Mouse (Mus musculus): Measurements from ENCODE around the gene Bex6.

Gene Bex6

DNA sequence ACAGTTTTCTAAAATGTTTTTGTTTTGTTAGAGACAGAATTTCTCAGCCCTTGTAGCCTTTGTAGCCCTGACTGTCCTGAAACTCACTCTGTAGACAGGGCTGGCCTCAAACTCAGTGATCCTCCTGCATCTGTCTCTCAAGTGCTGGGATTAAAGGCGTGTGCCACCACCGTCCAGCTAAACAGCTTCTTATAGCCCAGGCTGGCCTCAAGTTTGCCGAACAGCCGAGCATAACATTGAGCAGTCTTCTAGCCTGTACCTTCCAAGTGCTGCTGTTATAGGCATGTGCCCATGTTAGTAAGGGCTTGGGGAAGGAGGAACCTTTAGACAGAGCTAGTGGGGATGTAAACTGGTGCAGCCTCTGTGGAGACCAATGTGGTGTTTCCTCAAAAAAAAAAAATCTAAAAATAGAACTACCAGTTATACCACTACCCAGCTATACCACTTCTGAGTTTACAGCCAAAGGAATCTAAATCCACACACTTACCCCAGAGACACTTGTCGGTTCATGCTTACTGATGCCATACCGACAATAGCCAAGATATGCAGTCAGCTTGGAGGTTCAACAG is at the start of gene Bex6:
Gene Bex6, plus strand, starts transcription at position 491 of the 569 bp plus-strand sequence.
- CTCF ChIA-PET = no interaction called here

DNA sequence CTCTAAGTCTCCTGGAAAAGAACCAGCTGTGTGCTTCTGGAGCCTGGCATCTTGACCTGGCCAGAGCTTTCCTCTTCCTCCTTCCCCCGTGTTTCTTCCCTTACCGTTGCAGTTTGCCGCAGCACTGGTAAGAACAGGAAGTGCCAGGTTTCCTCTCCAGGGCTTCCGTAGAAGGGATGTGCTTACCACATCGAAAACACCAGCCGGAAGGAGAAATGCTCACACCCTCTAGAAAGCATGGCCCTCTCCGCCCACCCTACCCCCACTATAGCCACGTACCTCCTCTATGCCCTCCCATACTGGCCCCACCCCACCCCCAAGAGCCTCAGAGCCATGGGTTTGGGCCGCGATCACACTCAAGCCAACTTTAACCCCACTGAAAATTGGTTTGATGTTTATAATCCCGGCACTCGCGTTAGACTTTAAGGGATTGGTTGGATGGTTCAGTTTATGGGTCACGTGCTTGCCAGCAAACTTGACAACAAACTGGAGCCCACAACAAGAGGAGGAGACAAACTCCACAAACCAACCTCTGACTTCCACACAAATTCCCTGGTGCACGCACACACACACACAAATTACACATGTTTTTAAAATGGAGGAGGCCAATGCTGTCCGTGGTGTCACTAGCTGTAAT is 49.3 kb upstream of the Bex6 start:
- ChIA-PET CTCF (interaction anchor here in 1 of 4 experiments (1.5 kb wide), 1 partner anchor 47 kb away, joined by 3 read pairs; no protein-coding TSS in a partner anchor), POLR2A (interaction anchor here in 3 of 4 experiments (0.5 to 8.3 kb wide), 13 partner anchors 9 to 171 kb away, joined by 3 to 103 read pairs (median 4); partner anchors contain the start of gene Senp5 (in 1 of the 3))

More for the DNA sequence above, at the start of gene Bex6:
- POLR2A ChIA-PET = interaction anchor here in 1 of 4 experiments (1.2 kb wide), 1 partner anchor 306 kb away, joined by 3 read pairs; no protein-coding TSS in a partner anchor

DNA sequence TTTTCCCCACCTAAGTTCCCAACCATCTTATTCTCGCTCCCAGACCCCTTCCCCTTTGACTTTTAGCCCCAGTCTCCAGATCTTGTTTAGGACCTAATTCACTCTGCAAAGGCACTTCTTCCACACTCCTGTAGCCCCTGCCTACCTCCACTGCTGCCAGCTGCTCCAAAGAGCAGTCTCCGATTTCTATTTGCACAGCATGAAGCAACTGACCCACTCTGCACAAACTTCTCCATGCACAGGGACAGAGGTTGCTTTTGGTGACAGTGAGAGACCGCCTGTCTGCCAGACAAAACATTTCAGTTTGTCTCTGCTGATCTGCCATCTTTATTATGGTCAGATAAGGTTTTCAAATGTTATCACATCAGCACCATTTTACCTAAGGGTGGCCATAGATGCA is 46.5 kb upstream of the Bex6 start:
- POLR2A ChIA-PET = interaction anchor here in 1 of 4 experiments (0.7 to 1.2 kb wide), 3 partner anchors 9 to 20 kb away, joined by 3 to 4 read pairs (median 3); no protein-coding TSS in a partner anchor

DNA sequence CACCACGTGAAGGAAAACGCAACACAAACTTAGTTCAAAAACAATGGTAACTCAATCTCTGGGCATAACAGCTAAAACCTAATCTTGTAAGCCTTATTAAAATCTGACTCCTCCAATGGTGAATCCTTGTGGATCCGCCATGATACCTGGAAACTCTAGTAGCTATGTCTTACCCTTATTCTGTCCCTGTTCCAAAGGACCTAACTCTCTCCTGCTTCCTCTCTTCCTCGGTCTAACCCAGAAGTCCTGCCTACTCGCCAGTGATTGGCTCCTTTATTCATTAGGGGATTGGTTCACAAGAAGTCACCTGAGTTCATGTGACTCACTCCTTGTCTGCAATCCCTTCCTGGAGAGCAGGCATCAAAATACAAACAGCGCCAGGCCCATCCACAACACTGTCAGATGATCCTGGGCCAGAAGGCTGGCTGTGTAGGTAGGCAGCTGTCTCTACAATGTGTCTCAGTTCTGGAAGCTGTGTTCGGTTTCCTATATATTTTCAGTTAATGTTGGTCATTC is 43.7 kb upstream of the Bex6 start:
- POLR2A ChIA-PET = interaction anchor here in 3 of 4 experiments (0.6 to 3.6 kb wide), 20 partner anchors 8 to 1980 kb away, joined by 3 to 23 read pairs (median 6); partner anchors contain the start of genes Cep19 (in 1 of the 3), Fbxo45 (in 1 of the 3), Nrros (in 1 of the 3) and Pigx (in 1 of the 3)
- CTCF ChIA-PET = interaction anchor here in 3 of 4 experiments (0.6 to 1.4 kb wide), 3 partner anchors 9 to 67 kb away, joined by 3 to 4 read pairs (median 3); no protein-coding TSS in a partner anchor

More for the DNA sequence above, 46.5 kb upstream of the Bex6 start:
- CTCF ChIA-PET = no interaction called here

DNA sequence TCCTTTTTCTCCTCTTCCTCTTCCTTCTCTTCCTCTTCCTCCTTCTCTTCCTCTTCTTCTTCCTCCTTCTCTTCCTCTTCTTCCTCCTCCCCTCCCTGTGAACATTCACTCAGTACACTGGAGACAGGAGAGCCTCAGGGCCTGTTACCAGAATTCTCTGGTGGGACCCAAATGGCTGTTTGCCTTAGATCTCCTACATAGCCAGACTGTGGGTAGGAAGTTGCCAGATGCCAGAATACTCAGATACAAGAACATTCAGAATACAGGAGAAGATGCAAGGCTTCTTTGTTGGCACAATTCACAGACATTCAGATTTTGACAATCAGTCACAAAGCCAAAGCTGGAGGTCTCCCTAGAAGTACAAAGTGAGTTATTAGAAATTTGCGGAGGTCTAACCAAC is 40.7 kb upstream of the Bex6 start:
- POLR2A ChIA-PET = interaction anchor here in 2 of 4 experiments (1.3 to 1.7 kb wide), 3 partner anchors 9 to 13 kb away, joined by 4 to 8 read pairs (median 5); no protein-coding TSS in a partner anchor
- CTCF ChIA-PET = interaction anchor here in 1 of 4 experiments (0.5 kb wide), 1 partner anchor 893 kb away, joined by 3 read pairs; no protein-coding TSS in a partner anchor

DNA sequence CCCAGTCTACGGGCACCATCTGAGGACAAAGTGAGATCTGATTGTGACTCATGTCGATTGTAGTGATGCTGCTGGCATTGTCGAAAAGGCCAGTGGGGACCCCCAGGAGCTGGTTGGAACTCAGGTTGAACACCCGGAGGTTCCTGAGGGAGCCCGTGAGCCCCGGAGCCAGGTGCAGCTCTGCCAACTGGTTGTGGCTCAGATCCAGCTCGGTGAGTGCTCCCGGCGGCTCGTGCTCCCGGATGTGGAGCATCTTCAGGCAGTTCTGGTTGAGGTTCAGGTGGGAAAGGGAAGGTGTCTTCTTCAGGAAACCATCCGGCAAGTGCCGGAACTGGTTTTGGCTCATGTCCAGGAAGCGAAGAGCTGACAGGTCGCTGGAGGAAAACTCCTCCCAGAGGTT is 35.9 kb upstream of the Bex6 start:
- POLR2A ChIA-PET = interaction anchor here in 3 of 4 experiments (0.9 to 2.2 kb wide), 12 partner anchors 8 to 188 kb away, joined by 3 to 14 read pairs (median 4); partner anchors contain the start of gene Ubxn7 (in 1 of the 3)

DNA sequence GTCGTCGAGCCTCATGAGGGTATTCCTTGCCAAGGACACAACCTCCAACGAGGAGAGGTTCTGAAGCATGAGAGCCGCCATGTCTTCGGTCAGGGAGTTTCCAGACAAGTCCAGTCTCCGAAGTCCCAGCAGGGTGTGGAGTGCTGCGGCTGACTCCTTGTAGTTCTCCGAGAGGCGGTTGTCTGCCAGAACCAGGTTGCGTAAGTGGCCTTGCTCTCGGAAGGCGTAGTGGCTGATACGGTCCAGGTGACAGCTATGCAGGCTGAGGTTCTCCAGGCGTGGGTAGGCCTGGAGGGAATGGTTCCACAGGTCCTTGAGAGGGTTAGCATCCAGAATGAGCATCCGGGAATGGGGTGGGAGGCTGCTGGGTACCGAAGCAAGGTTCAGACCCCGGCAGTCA is 35.0 kb upstream of the Bex6 start:
- CTCF ChIA-PET = interaction anchor here in 1 of 4 experiments (0.6 to 1.2 kb wide), 2 partner anchors 22 to 30 kb away, joined by 4 to 5 read pairs; no protein-coding TSS in a partner anchor
- POLR2A ChIA-PET = interaction anchor here in 3 of 4 experiments (0.6 to 2.2 kb wide), 16 partner anchors 8 to 75 kb away, joined by 3 to 14 read pairs (median 4); no protein-coding TSS in a partner anchor

More for the DNA sequence above, 35.9 kb upstream of the Bex6 start:
- CTCF ChIA-PET = interaction anchor here in 1 of 4 experiments (0.9 to 1.2 kb wide), 2 partner anchors 22 to 200 kb away, joined by 3 to 4 read pairs; no protein-coding TSS in a partner anchor

DNA sequence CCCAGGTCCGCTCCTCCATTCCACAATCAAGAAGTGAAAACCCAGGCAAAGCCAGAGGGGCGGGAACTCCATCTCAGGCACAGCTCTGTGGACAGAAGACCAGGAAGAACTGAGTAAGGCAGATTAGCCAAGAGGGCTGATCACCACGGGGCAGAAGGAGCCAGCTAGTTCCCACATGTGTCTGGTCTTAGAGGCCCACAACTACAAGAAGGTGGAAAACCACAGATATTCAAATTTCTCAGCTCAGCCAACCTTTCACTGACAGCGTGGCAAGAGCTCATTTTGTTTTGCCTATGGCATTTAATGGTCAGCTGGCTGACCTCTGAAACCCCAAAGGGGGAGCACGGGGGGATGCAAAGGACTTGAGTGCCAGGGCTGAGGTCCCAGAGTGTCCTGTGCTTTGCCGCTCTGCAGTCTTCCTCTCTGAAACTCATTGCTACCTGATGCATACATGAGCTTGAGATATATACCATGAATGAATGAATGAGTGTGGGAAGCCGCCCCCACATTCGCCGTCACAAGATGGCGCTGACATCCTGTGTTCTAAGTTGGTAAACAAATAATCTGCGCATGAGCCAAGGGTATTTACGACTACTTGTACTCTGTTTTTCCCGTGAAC is 31.9 kb upstream of the Bex6 start:
- POLR2A ChIA-PET = interaction anchor here in 3 of 4 experiments (0.6 to 1.7 kb wide), 13 partner anchors 11 to 145 kb away, joined by 3 to 13 read pairs (median 4); partner anchors contain the start of genes Fbxo45 (in 2 of the 3), Wdr53 (in 2 of the 3), Cep19 (in 1 of the 3) and Nrros (in 1 of the 3)
- CTCF ChIA-PET = interaction anchor here in 3 of 4 experiments (0.6 to 1.3 kb wide), 6 partner anchors 11 to 535 kb away, joined by 3 to 5 read pairs (median 4); no protein-coding TSS in a partner anchor

DNA sequence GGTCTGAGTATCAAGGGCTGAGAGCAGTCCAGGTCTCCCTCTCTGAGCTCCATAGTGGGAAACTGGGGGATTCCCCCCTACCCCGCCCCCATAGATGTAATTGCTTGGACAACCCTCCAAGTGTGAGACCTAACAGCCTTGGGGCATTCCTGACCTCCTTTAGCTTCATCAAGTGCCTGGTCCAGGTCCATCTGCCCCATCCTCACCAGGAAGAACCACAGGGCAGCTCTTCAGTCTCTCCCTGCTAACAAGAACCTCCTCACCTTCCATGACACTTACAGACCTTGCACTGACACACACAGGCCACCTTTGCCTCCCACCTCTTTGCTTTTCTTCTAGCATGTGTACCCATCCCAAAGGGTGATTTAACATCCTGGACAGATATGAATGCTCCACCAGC is 25.6 kb upstream of the Bex6 start:
- ChIA-PET POLR2A (interaction anchor here in 3 of 4 experiments (0.5 to 1.5 kb wide), 6 partner anchors 9 to 170 kb away, joined by 3 to 7 read pairs (median 4); partner anchors contain the start of gene Nrros (in 1 of the 3)), CTCF (no interaction called here)

DNA sequence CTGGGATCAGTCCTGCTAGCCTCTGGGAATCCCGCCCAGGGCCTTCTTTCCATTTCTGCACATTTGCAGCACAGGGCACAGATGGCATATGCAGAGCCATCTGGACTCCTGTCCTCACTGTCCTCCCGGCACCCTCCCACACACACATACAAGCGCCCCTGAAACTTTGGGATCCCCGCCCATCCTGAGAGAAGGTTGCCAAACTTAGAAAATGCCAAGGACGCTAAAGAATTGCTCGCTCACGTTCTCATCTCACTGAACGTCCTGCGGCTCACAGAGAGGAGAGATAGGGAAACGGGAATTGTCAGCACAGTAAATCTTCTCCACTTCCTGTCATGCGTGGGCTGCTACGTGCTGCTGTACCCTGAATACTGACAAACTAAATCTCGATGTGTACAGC is 25.2 kb upstream of the Bex6 start:
- ChIA-PET CTCF (no interaction called here), POLR2A (interaction anchor here in 2 of 4 experiments (1.0 to 1.5 kb wide), 5 partner anchors 10 to 48 kb away, joined by 3 to 6 read pairs (median 3); partner anchors contain the start of gene Nrros (in 1 of the 2))

DNA sequence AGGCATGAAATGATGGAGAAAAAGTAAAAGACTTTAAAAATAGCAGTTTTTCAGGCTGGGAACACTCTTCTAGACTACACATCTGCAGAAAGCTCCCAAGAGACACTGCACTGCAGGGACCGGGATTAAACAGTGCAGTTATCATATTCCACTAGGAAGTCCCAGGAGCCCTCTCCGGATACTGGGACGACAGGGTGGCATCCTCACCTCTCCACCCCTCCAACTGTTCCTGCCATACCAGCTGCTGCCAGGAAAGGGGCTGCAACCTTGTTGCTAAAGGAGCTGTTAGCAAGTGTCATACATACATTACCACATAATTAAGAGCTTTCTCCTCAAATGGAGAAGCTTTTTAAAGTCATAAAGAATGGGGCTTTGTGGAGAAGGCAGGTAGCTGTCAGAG is 22.9 kb upstream of the Bex6 start:
- ChIA-PET CTCF (interaction anchor here in 1 of 4 experiments (0.6 kb wide), 1 partner anchor 116 kb away, joined by 5 read pairs; no protein-coding TSS in a partner anchor), POLR2A (interaction anchor here in 2 of 4 experiments (0.5 to 1.6 kb wide), 8 partner anchors 8 to 154 kb away, joined by 3 to 9 read pairs (median 3); partner anchors contain the start of genes Fbxo45 (in 1 of the 2), Senp5 (in 1 of the 2) and Wdr53 (in 1 of the 2))

DNA sequence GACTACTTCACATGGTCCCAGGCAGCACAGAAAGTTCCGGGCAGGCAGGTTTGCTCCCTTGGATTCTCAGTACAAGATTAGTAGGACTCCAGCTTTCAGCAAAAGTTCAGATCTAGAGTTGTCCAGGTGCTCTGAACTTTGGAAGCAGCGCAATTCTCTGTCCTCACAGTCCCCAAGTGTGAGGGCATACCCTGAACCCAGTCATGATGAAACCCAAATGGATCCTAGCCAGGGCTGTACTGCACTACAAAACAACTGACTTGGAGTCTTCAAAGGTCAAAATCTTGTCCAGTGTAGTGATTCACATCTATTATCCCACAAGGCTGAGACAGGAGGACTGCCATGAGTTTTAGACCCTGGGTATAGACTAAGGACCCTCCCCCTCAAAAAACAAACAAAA is 22.3 kb upstream of the Bex6 start:
- CTCF ChIA-PET = interaction anchor here in 2 of 4 experiments (0.6 kb wide), 2 partner anchors 67 to 116 kb away, joined by 3 to 5 read pairs; no protein-coding TSS in a partner anchor
- POLR2A ChIA-PET = interaction anchor here in 2 of 4 experiments (0.7 to 1.6 kb wide), 7 partner anchors 12 to 155 kb away, joined by 3 to 9 read pairs (median 3); partner anchors contain the start of genes Fbxo45 (in 1 of the 2), Senp5 (in 1 of the 2) and Wdr53 (in 1 of the 2)

DNA sequence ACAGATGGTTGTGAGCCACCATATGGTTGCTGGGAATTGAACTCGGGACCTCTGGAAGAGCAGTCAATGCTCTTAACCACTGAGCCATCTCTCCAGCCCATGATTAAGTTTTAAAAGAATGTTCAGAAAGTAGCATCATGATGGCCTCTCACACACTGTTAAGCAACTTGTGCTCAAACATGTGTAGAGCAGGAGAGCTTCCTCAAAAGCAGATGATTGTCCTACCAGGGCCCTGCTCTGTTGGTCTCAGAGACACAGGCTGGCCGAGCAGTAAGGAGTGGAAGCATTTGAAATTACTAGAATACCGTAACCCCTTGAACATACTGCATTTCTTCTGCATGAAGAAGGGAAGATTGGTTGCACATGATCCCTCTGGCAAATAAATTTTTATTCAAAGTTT is 20.7 kb upstream of the Bex6 start:
- CTCF ChIA-PET = no interaction called here
- POLR2A ChIA-PET = interaction anchor here in 1 of 4 experiments (1.2 kb wide), 1 partner anchor 19 kb away, joined by 4 read pairs; no protein-coding TSS in a partner anchor

DNA sequence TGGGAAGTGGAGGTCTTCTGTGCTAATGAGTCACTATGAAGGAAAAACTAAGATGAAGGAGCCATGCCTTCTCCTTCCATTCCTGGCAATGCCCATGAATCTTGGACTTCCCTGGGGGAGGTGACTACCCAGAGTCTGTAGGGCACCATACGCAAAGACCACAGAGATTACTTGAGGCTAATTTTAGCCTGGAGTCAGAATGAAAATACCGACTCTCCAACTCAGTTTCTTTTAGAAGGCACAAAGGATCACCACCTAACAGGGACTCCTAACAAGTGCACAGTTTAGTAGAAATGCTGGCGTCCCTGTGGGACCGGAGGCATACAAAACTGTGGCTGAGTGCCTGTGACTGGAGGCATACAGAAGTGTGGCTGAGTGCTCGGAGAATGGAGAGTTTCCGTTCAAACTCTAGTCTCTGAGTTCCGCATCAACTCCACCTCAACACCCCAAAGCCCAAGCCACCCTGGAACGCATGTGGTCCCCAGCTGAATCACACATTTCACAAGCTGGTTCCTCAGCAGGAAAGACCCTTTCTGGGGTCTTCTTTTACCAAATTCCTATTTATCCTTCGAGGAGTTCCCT is 18.8 kb upstream of the Bex6 start:
- ChIA-PET CTCF (interaction anchor here in 1 of 4 experiments (0.6 kb wide), 1 partner anchor 14 kb away, joined by 9 read pairs; no protein-coding TSS in a partner anchor), POLR2A (interaction anchor here in 2 of 4 experiments (0.6 to 0.9 kb wide), 2 partner anchors 13 to 143 kb away, joined by 3 read pairs; no protein-coding TSS in a partner anchor)

DNA sequence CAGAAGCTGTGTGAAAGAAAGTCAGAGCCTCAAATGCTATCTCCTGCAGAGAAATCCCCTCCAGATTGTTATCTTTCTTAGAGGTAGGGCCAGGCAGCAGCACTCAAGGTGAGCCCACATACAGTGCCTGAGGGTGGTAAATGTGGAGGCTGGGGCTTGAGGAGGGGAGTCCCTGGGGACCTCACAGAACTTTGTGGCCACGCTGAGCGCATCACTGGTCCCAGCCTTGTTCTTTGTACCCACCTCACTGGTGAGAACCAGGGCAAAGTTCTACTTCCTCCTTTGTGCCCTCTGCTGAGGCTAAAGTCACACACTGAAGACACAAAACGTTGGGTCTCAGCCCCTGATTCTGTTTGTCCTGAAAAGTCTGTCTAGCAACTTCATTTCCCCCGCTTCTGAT is 16.2 kb upstream of the Bex6 start:
- CTCF ChIA-PET = interaction anchor here in 1 of 4 experiments (0.8 kb wide), 1 partner anchor 12 kb away, joined by 6 read pairs; no protein-coding TSS in a partner anchor
- POLR2A ChIA-PET = interaction anchor here in 3 of 4 experiments (1.9 to 3.5 kb wide), 3 partner anchors 11 to 13 kb away, joined by 6 to 40 read pairs (median 10); no protein-coding TSS in a partner anchor

DNA sequence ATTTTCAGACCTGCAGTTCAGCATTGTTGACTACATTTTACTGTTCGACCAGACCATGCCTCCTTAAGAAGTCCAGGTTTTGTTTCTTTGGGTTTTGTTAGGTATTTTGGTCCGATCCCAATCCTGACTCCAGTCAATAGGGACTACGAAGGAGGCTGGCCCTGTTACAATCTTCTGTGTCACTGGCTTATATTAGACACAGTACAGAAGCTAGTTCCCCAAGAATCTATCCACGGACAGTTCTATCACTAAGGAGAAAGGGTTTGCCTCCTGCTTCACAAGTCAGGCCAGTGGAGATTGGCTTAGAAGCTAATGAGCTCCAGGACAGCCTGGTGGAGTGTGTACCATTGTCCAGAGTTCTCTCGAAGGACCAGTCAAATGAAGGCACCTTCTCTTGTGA is 15.7 kb upstream of the Bex6 start:
- CTCF ChIA-PET = interaction anchor here in 2 of 4 experiments (1.1 to 1.6 kb wide), 2 partner anchors 11 kb away, joined by 3 to 5 read pairs; no protein-coding TSS in a partner anchor
- POLR2A ChIA-PET = interaction anchor here in 3 of 4 experiments (0.9 to 3.5 kb wide), 13 partner anchors 9 to 282 kb away, joined by 3 to 40 read pairs (median 6); no protein-coding TSS in a partner anchor
